Mouse (Mus musculus) CH12.LX (cell line): Measurements from ENCODE around the gene Fut1. TPM values are rescaled to one million over a fixed set of nuclear protein-coding genes. Genes with fewer than 3 reads are reported as not detected.

Experiments
- DNase-seq: peaks from one replicate; pipeline ENCODE4 v3.0.0-alpha.2; 2013; ENCODE audit errors: extremely low read depth
- H3K27ac ChIP-seq: 2 replicates; pipeline ENCODE4 v1.5.1; 2012; ENCODE audit warnings: low read depth, mild to moderate bottlenecking, control low read depth, moderate library complexity; ENCODE audit not compliant: insufficient read depth
- H3K27me3 ChIP-seq: replicated peaks from 2 replicates; pipeline ENCODE3; 2012; ENCODE audit warnings: inconsistent platforms
- H3K36me3 ChIP-seq, 2 experiments: replicated peaks in 1 of 2; 2 replicates each; pipeline versions ENCODE3 to v1.6.1; 2012; ENCODE audit warnings: inconsistent platforms in 1 of 2, low read length in 1 of 2, mild to moderate bottlenecking in 1 of 2, mixed read lengths in 1 of 2, moderate library complexity in 1 of 2; ENCODE audit not compliant: control insufficient read depth in 1 of 2, insufficient read depth in 1 of 2
- H3K4me1 ChIP-seq, 2 experiments: 2 replicates each; pipeline ENCODE4 v1.6.1; 2012; ENCODE audit warnings: inconsistent platforms in 1 of 2, moderate library complexity in 1 of 2; ENCODE audit not compliant: insufficient read depth in 2 of 2, control insufficient read depth in 1 of 2
- H3K4me2 ChIP-seq: 2 replicates; pipeline ENCODE4 v1.6.1; 2012; ENCODE audit warnings: low read depth, mild to moderate bottlenecking, control low read depth; ENCODE audit not compliant: poor library complexity, insufficient read depth, severe bottlenecking
- H3K4me3 ChIP-seq, 3 experiments: fragments of 150-350 bp in 1 of 3; sonication (generic) in 1 of 3; replicated peaks in 1 of 3; 2 replicates each; pipeline versions ENCODE3 to v1.5.1; 2011 to 2012; ENCODE audit warnings: low read depth in 2 of 3, low read length in 2 of 3, mild to moderate bottlenecking in 2 of 3, moderate library complexity in 2 of 3, control low read depth in 1 of 3, improper control_type of control experiment in 1 of 3, inconsistent platforms in 1 of 3, mixed read lengths in 1 of 3; ENCODE audit not compliant: poor library complexity in 1 of 3
- H3K79me2 ChIP-seq: replicated peaks from 2 replicates; pipeline ENCODE4 v1.6.1; 2012; ENCODE audit warnings: mild to moderate bottlenecking, moderate library complexity; ENCODE audit not compliant: control insufficient read depth, poor library complexity, insufficient read depth, severe bottlenecking; ENCODE audit errors: extremely low read depth
- H3K9ac ChIP-seq: 2 replicates; pipeline ENCODE4 v1.6.1; 2012; ENCODE audit warnings: low read depth, mild to moderate bottlenecking, control low read depth, moderate library complexity; ENCODE audit not compliant: insufficient read depth
- H3K9me3 ChIP-seq: replicated peaks from 2 replicates; pipeline ENCODE3; 2012; ENCODE audit warnings: low read length, inconsistent platforms, mixed read lengths
- BHLHE40 ChIP-seq: IDR thresholded peaks from 2 replicates; pipeline ENCODE4 v1.6.1; 2011; ENCODE audit warnings: mild to moderate bottlenecking, low read depth, low read length, improper control_type of control experiment
- CHD1 ChIP-seq: IDR thresholded peaks from 2 replicates; pipeline ENCODE4 v1.6.1; 2012; ENCODE audit warnings: low read depth, low read length, improper control_type of control experiment, inconsistent platforms
- CTCF ChIP-seq, 2 experiments: IDR thresholded peaks in 1 of 2; conservative IDR thresholded peaks in 1 of 2; 2 replicates each; pipeline ENCODE4 v1.5.1; 2011 to 2012; ENCODE audit warnings: low read depth in 2 of 2, low read length in 2 of 2, improper control_type of control experiment in 1 of 2, inconsistent platforms in 1 of 2, mild to moderate bottlenecking in 1 of 2, moderate library complexity in 1 of 2
- E2F4 ChIP-seq: IDR thresholded peaks from 2 replicates; pipeline ENCODE4 v1.6.1; 2011; ENCODE audit warnings: low read depth, low read length, improper control_type of control experiment; ENCODE audit not compliant: insufficient replicate concordance
- ELF1 ChIP-seq: IDR thresholded peaks from 2 replicates; pipeline ENCODE4 v1.6.1; 2014; ENCODE audit warnings: low read depth, mild to moderate bottlenecking, inconsistent platforms, low read length, improper control_type of control experiment
- EP300 ChIP-seq: IDR thresholded peaks from 2 replicates; pipeline ENCODE4 v1.6.1; 2011; ENCODE audit warnings: low read length, improper control_type of control experiment
- ETS1 ChIP-seq: conservative IDR thresholded peaks from 2 replicates; pipeline ENCODE4 v1.6.1; 2012; ENCODE audit warnings: low read depth, mild to moderate bottlenecking, inconsistent platforms, low read length, improper control_type of control experiment, moderate library complexity
- IRF4 ChIP-seq: IDR thresholded peaks from 2 replicates; pipeline ENCODE4 v1.6.1; 2014; ENCODE audit warnings: low read depth, mild to moderate bottlenecking, inconsistent platforms, low read length, improper control_type of control experiment
- JUND ChIP-seq: conservative IDR thresholded peaks from 2 replicates; pipeline ENCODE4 v1.6.1; 2011; ENCODE audit warnings: low read depth, low read length, improper control_type of control experiment
- MAFK ChIP-seq: IDR thresholded peaks from 2 replicates; pipeline ENCODE4 v1.6.1; 2011; ENCODE audit warnings: low read length, improper control_type of control experiment; ENCODE audit not compliant: insufficient replicate concordance
- MAX ChIP-seq: IDR thresholded peaks from 2 replicates; pipeline ENCODE4 v1.6.1; 2011; ENCODE audit warnings: low read length, improper control_type of control experiment
- MAZ ChIP-seq: IDR thresholded peaks from 2 replicates; pipeline ENCODE4 v1.6.1; 2012; ENCODE audit warnings: low read depth, mild to moderate bottlenecking, inconsistent platforms, low read length, improper control_type of control experiment, moderate library complexity
- MEF2A ChIP-seq: IDR thresholded peaks from 2 replicates; pipeline ENCODE4 v1.6.1; 2014; ENCODE audit warnings: low read depth, mild to moderate bottlenecking, inconsistent platforms, low read length, improper control_type of control experiment, borderline replicate concordance
- MXI1 ChIP-seq: IDR thresholded peaks from 2 replicates; pipeline ENCODE4 v1.6.1; 2011; ENCODE audit warnings: mild to moderate bottlenecking, low read depth, low read length, improper control_type of control experiment
- NELFE ChIP-seq: IDR thresholded peaks from 2 replicates; pipeline ENCODE4 v1.6.1; 2011; ENCODE audit warnings: low read depth, low read length, improper control_type of control experiment
- NRF1 ChIP-seq: IDR thresholded peaks from 2 replicates; pipeline ENCODE4 v1.6.1; 2014; ENCODE audit warnings: low read depth, mild to moderate bottlenecking, inconsistent platforms, low read length, improper control_type of control experiment, moderate library complexity
- PAX5 ChIP-seq: IDR thresholded peaks from 2 replicates; pipeline ENCODE4 v1.6.1; 2012; ENCODE audit warnings: low read length, inconsistent platforms, mixed read lengths
- POLR2AphosphoS2 ChIP-seq: IDR thresholded peaks from 2 replicates; pipeline ENCODE4 v1.6.1; 2011; ENCODE audit warnings: low read depth, low read length, improper control_type of control experiment
- RAD21 ChIP-seq: IDR thresholded peaks from 2 replicates; pipeline ENCODE4 v1.6.1; 2011; ENCODE audit warnings: low read depth, mild to moderate bottlenecking, low read length, improper control_type of control experiment, moderate library complexity
- RCOR1 ChIP-seq: conservative IDR thresholded peaks from 2 replicates; pipeline ENCODE4 v1.6.1; 2012; ENCODE audit warnings: low read depth, mild to moderate bottlenecking, inconsistent platforms, low read length, improper control_type of control experiment
- SIN3A ChIP-seq: IDR thresholded peaks from 2 replicates; pipeline ENCODE4 v1.6.1; 2012; ENCODE audit warnings: low read length, improper control_type of control experiment, inconsistent platforms
- SMC3 ChIP-seq: IDR thresholded peaks from 2 replicates; pipeline ENCODE4 v1.6.1; 2011; ENCODE audit warnings: low read depth, low read length, improper control_type of control experiment
- TBP ChIP-seq: conservative IDR thresholded peaks from 2 replicates; pipeline ENCODE4 v1.6.1; 2011; ENCODE audit warnings: low read depth, low read length, improper control_type of control experiment
- TCF12 ChIP-seq: IDR thresholded peaks from 2 replicates; pipeline ENCODE4 v1.6.1; 2014; ENCODE audit warnings: low read depth, mild to moderate bottlenecking, inconsistent platforms, low read length, improper control_type of control experiment
- UBTF ChIP-seq: IDR thresholded peaks from 2 replicates; pipeline ENCODE4 v1.6.1; 2012; ENCODE audit warnings: low read depth, mild to moderate bottlenecking, inconsistent platforms, low read length, improper control_type of control experiment, moderate library complexity
- USF1 ChIP-seq: IDR thresholded peaks from 2 replicates; pipeline ENCODE4 v1.6.1; 2014; ENCODE audit warnings: low read depth, mild to moderate bottlenecking, inconsistent platforms, low read length, improper control_type of control experiment
- USF2 ChIP-seq: conservative IDR thresholded peaks from 2 replicates; pipeline ENCODE4 v1.6.1; 2011; ENCODE audit warnings: low read depth, low read length, improper control_type of control experiment
- ZMIZ1 ChIP-seq: IDR thresholded peaks from 2 replicates; pipeline ENCODE4 v1.6.1; 2012; ENCODE audit warnings: low read depth, mild to moderate bottlenecking, inconsistent platforms, low read length, improper control_type of control experiment
- dilution Hi-C: fragments of 300-500 bp; cut with MboI; formaldehyde crosslinking; loops from 2 replicates; pipeline ENCODE4 v1.14.3; 2020; ENCODE audit warnings: low sequenced_read_pairs; ENCODE audit not compliant: extremely low pct_unique_long_range_greater_than_20kb, extremely low pct_ligation_motif_present
- in situ Hi-C: fragments of 300-500 bp; cut with MboI; formaldehyde crosslinking; loops from 3 replicates; pipeline ENCODE4 v1.14.3; 2019; ENCODE audit warnings: low sequenced_read_pairs, low pct_ligation_motif_present, low pct_unique_long_range_greater_than_20kb, mixed read lengths
- polyA plus RNA-seq: library from polyadenylated mRNA; unstranded; fragments of >175 nt; gene quantifications from 2 replicates; pipeline ENCODE4 v1.2.1, GENCODE M21; 2012; ENCODE audit warnings: low read depth; ENCODE audit not compliant: insufficient read length
- total RNA-seq, 2 experiments: library from RNA; depleted of rRNA; stranded (reverse); fragments of 300-350 nt in 1 of 2; fragments of >200 nt in 1 of 2; gene quantifications; 2 replicates each; pipeline ENCODE4 v1.2.3; 2012 to 2014

Fut1 gene
- total and polyA plus RNA-seq, 3 experiments, result 2.4 to 6.4 (median 2.5) TPM

DNA sequence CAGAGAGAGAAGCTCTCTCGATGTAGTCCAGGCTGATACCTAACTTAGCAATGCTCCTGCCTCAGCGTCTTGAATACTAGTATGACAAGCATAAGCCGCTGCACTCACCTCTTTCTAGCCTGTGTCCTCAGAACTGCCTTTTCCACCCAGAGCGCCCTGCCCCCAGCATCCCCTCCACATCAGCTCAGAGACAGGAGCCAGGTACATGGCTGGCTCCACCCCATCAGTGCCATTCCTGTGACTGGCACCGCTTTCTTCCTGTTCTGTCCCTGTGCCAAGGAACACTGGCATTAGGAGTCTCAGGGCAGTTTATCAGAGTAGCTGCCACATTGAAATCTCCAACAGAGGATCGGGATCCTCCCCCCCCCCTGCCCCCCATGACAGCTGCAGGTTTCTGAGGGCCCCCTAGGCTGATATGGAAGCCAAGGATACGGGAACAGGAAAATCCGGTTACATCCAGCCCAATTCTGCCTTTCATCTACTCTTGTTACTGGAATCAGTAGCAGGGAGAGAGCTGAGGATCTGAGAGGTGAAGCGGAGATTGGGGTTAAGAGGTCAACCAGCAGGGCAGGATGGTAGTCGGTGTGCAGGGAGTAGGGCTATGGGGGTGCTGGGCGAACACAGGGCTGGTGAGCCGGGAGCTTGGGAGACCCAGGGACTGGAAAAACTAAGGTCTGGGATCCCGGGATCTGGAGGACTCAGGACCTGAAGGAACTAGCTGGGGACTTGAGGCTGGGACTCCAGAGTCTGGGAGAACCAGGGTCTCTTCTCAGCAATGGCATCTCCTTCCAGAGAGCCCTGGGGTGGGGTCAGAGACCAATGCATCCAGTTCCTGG, 48.4 kb downstream of the Fut1 start:
- Histone ChIP-seq H3K36me3 (no peaks in the 10 kb centered on the region), H3K4me2 (no peak overlapping the region), H3K9me3 (peaks cover 10% of the 10 kb centered on the region), H3K27me3 (peaks cover 1% of the 10 kb centered on the region), H3K79me2 (no peaks in the 10 kb centered on the region), H3K27ac (no peak overlapping the region), H3K4me3 (no peak overlapping the region), H3K4me1 (peaks cover 0 to 5% of the 10 kb centered on the region in 2 experiments; a peak in 1 of 4 replicates), H3K9ac (no peak overlapping the region)
- TF ChIP-seq JUND (no peak), E2F4 (no peak), ELF1 (no peak), EP300 (no peak), USF1 (no peak), MEF2A (no peak), PAX5 (no peak), USF2 (no peak), ZMIZ1 (no peak), MXI1 (no peak), SMC3 (no peak), NELFE (no peak), MAZ (no peak), TBP (no peak), IRF4 (no peak), MAX (no peak), CTCF (conservative IDR thresholded peaks at IDR 0.05 in 1 of 2, IDR thresholded peaks at IDR 0.05 in 1 of 2; ENCODE audit: low read depth in 2 of 2, low read length in 2 of 2) (no peak), ETS1 (no peak), BHLHE40 (no peak), UBTF (no peak)
- no peak for DNase-seq
- dilution Hi-C loops, result no loop called here
- in situ Hi-C loops, result no loop called here

DNA sequence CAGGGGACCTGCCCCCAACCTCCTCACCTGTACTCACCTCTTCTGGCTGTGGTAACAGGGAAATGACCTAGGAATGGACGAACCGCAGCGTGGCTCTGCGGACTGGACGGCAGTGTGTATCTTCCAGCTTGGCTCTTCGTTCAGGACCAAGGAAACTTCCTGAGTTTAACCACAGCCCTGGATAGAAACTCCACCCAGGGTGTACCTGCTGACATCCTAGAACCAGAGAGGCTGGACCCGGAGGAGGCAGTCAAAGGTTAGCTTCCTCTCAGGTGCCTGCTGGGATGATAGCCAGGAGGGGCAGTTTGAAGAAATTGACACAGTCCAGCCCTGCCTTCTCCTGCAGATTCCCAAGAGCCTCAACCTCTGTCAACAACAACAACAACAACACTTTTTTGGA, 49.1 kb downstream of the Fut1 start, which contains the start of gene Fut2:
Gene Fut2, minus strand, starts transcription at position 234 of the 400 bp plus-strand sequence.
- H3K9me3 ChIP-seq, result peaks cover 10% of the 10 kb centered on the region
- dilution Hi-C loops (no loop called here), in situ Hi-C loops (no loop called here)
- no peak within 1 kb of the TSS for H3K9ac ChIP-seq
- no peak for DNase-seq
- no peaks in the 10 kb centered on the region for H3K36me3 ChIP-seq
- no peaks in the 10 kb centered on the region for H3K79me2 ChIP-seq
- H3K4me2 ChIP-seq, result no peak within 1 kb of the TSS
- TF ChIP-seq SIN3A (no peak), CHD1 (no peak), POLR2AphosphoS2 (no peak), NRF1 (no peak), USF1 (no peak), RAD21 (no peak), ELF1 (no peak), RCOR1 (no peak), MAFK (no peak), MAX (no peak), ETS1 (no peak), TCF12 (no peak)
- peaks cover 0 to 7% of the 10 kb centered on the region in 2 experiments; a peak in 1 of 4 replicates for H3K4me1 ChIP-seq
- no peak within 1 kb of the TSS for H3K27ac ChIP-seq
- no peak within 1 kb of the TSS for H3K4me3 ChIP-seq
- H3K27me3 ChIP-seq, result peaks cover 1% of the 10 kb centered on the region
